Mouse (Mus musculus) intestine, embryonic 14.5 days (tissue): ENCODE results near the gene Doc2g. TPM values are rescaled to one million over a fixed set of nuclear protein-coding genes. Genes with fewer than 3 reads are reported as not detected.
A peak's percentile ranks its signal among the peaks of the same experiment; 100 is the strongest.

Source experiments
- ATAC-seq: fragments of 200-750 bp; cut with Nextera tagmentation; replicated peaks from 2 replicates; pipeline ENCODE4 v1.8.0; 2017; ENCODE audit warnings: low read depth, moderate number of reproducible peaks, moderate TSS enrichment, moderate library complexity; ENCODE audit not compliant: low FRiP score, low TSS enrichment
- DNase-seq: peaks from one replicate; pipeline ENCODE4 v3.0.0-alpha.2; 2018; ENCODE audit warnings: low spot score
- H3K27ac ChIP-seq: fragments of 300-500 bp; sonication (generic); 2 replicates; pipeline ENCODE4 v1.5.1; 2014; ENCODE audit warnings: low read depth, mild to moderate bottlenecking, control low read depth
- H3K27me3 ChIP-seq: fragments of 300-500 bp; sonication (generic); replicated peaks from 2 replicates; pipeline ENCODE4 v1.6.1; 2014; ENCODE audit warnings: low read length, control low read depth; ENCODE audit not compliant: control insufficient read depth, insufficient read depth
- H3K36me3 ChIP-seq: fragments of 300-500 bp; sonication (generic); 2 replicates; pipeline ENCODE4 v1.6.1; 2014; ENCODE audit warnings: low read length, control low read depth; ENCODE audit not compliant: control insufficient read depth, insufficient read depth
- H3K4me1 ChIP-seq: fragments of 300-500 bp; sonication (generic); replicated peaks from 2 replicates; pipeline ENCODE4 v1.6.1; 2014; ENCODE audit warnings: low read length, control low read depth, mixed read lengths; ENCODE audit not compliant: control insufficient read depth, insufficient read depth
- H3K4me2 ChIP-seq: fragments of 300-500 bp; sonication (generic); 2 replicates; pipeline ENCODE4 v1.6.1; 2014; ENCODE audit warnings: low read length
- H3K4me3 ChIP-seq: fragments of 300-500 bp; sonication (generic); 2 replicates; pipeline ENCODE4 v1.5.1; 2014; ENCODE audit warnings: low read depth, low read length, control low read depth, mixed read lengths
- H3K9ac ChIP-seq: fragments of 300-500 bp; sonication (generic); 2 replicates; pipeline ENCODE4 v1.6.1; 2014; ENCODE audit warnings: mild to moderate bottlenecking, low read length
- H3K9me3 ChIP-seq: fragments of 300-500 bp; sonication (generic); 2 replicates; pipeline ENCODE4 v1.6.1; 2016; ENCODE audit warnings: low read length, control low read depth; ENCODE audit not compliant: control insufficient read depth
- WGBS: fragments of 180-500 bp; shearing (Covaris S2); extraction: QIAGEN DNeasy Blood & Tissue Kit; methylation state at CpG from one replicate; pipeline ENCODE4 v1.1.7; 2014; 5-methylcytosine and 5-hydroxymethylcytosine counted together
- polyA plus RNA-seq: library from polyadenylated mRNA; unstranded; fragments of >200 nt; fragmentation: Nextera tagmentation; extraction: Ambion mirVana; gene quantifications from 2 replicates; pipeline ENCODE4 v1.2.1, GENCODE M21; 2014

Doc2g gene
- polyA plus RNA-seq, 1 experiment from 2014 or later: 3.9 TPM

GRCm38 (mm10) chr19:3983527-3984200, 19.4 kb upstream of the Doc2g start:
- Histone ChIP-seq H3K4me3 (no peak overlapping the region), H3K9ac (no peak overlapping the region), H3K27ac (no peak overlapping the region), H3K4me2 (no peak overlapping the region), H3K36me3 (no peaks in the 10 kb centered on the region), H3K27me3 (no peaks in the 10 kb centered on the region), H3K9me3 (no peaks in the 10 kb centered on the region), H3K4me1 (peaks cover 30% of the 10 kb centered on the region)
- no peak for DNase-seq
- no peak for ATAC-seq
- WGBS: 49% methylated on average over 9 of the region's 9 CpGs

GRCm38 (mm10) chr19:3985261-3985681, 17.8 kb upstream of the Doc2g start:
- H3K27ac ChIP-seq: no peak overlapping the region
- no peak for DNase-seq
- no peak overlapping the region for H3K4me3 ChIP-seq
- no peaks in the 10 kb centered on the region for H3K9me3 ChIP-seq
- no peak; the same call in 1 of the 2 replicates for ATAC-seq
- no peaks in the 10 kb centered on the region for H3K36me3 ChIP-seq
- H3K27me3 ChIP-seq: no peaks in the 10 kb centered on the region
- peaks cover 30% of the 10 kb centered on the region for H3K4me1 ChIP-seq
- WGBS: 41% methylated on average over 8 of the region's 8 CpGs
- H3K4me2 ChIP-seq: no peak overlapping the region
- H3K9ac ChIP-seq: no peak overlapping the region

GRCm38 (mm10) chr19:3986334-3986733, 16.8 kb upstream of the Doc2g start, which contains the start of gene Acy3:
TSS of gene Acy3 (plus strand) at chr19:3986570.
- no peaks in the 10 kb centered on the region for H3K9me3 ChIP-seq
- 10% methylated on average over 8 of the region's 8 CpGs for WGBS
- peak within 1 kb of the TSS; percentile 34 for H3K4me2 ChIP-seq
- H3K27ac ChIP-seq: 0 out of 2 replicates have a peak within 1 kb of the TSS, but pooled peaks have one; percentile 1
- no peaks in the 10 kb centered on the region for H3K36me3 ChIP-seq
- 0 out of 2 replicates have a peak within 1 kb of the TSS, but pooled peaks have one; percentile 2 for H3K9ac ChIP-seq
- H3K27me3 ChIP-seq: no peaks in the 10 kb centered on the region
- ATAC-seq: peak; percentile 70; the same call in 1 of the 2 replicates
- peak; percentile 84 for DNase-seq
- H3K4me1 ChIP-seq: peaks cover 30% of the 10 kb centered on the region
- H3K4me3 ChIP-seq: no peak within 1 kb of the TSS

GRCm38 (mm10) chr19:3988066-3988465, 15.0 kb upstream of the Doc2g start:
- peaks cover 30% of the 10 kb centered on the region for H3K4me1 ChIP-seq
- H3K4me3 ChIP-seq: no peak overlapping the region
- DNase-seq (no peak), ATAC-seq (no peak)
- H3K9ac ChIP-seq: no peak overlapping the region
- no peaks in the 10 kb centered on the region for H3K36me3 ChIP-seq
- no peak overlapping the region for H3K4me2 ChIP-seq
- no peaks in the 10 kb centered on the region for H3K9me3 ChIP-seq
- WGBS: 86% methylated on average over 14 of the region's 14 CpGs
- H3K27ac ChIP-seq: no peak overlapping the region
- no peaks in the 10 kb centered on the region for H3K27me3 ChIP-seq

- WGBS: 82% methylated on average over 4 of the region's 4 CpGs
- Histone ChIP-seq H3K4me3 (no peak overlapping the region), H3K4me1 (peaks cover 24% of the 10 kb centered on the region), H3K4me2 (no peak overlapping the region), H3K9me3 (no peaks in the 10 kb centered on the region), H3K27ac (no peak overlapping the region), H3K36me3 (no peaks in the 10 kb centered on the region), H3K9ac (no peak overlapping the region), H3K27me3 (no peaks in the 10 kb centered on the region)
- no peak for DNase-seq
- no peak for ATAC-seq
Observed at GRCm38 (mm10) chr19:3988750-3989149, 14.4 kb upstream of the Doc2g start.

GRCm38 (mm10) chr19:3990804-3991203, 12.3 kb upstream of the Doc2g start:
- H3K4me3 ChIP-seq: no peak overlapping the region
- ATAC-seq (no peak), DNase-seq (no peak)
- WGBS: 24% methylated on average over 6 of the region's 6 CpGs
- no peaks in the 10 kb centered on the region for H3K27me3 ChIP-seq
- peaks cover 14% of the 10 kb centered on the region for H3K4me1 ChIP-seq
- H3K9ac ChIP-seq: no peak overlapping the region
- no peaks in the 10 kb centered on the region for H3K36me3 ChIP-seq
- H3K27ac ChIP-seq: no peak overlapping the region
- no peaks in the 10 kb centered on the region for H3K9me3 ChIP-seq
- no peak overlapping the region for H3K4me2 ChIP-seq

- Histone ChIP-seq H3K4me3 (no peak overlapping the region), H3K9me3 (no peaks in the 10 kb centered on the region), H3K36me3 (no peaks in the 10 kb centered on the region), H3K4me1 (peaks cover 6% of the 10 kb centered on the region), H3K4me2 (no peak overlapping the region), H3K9ac (no peak overlapping the region), H3K27ac (no peak overlapping the region), H3K27me3 (no peaks in the 10 kb centered on the region)
- DNase-seq (no peak), ATAC-seq (no peak)
- 89% methylated on average over 3 of the region's 3 CpGs for WGBS
Observed at GRCm38 (mm10) chr19:3991562-3991961, 11.6 kb upstream of the Doc2g start.

- H3K4me1 ChIP-seq: peaks cover 2% of the 10 kb centered on the region
- no peaks in the 10 kb centered on the region for H3K9me3 ChIP-seq
- DNase-seq: no peak
- no peak overlapping the region for H3K27ac ChIP-seq
- 89% methylated on average over 3 of the region's 3 CpGs for WGBS
- H3K36me3 ChIP-seq: no peaks in the 10 kb centered on the region
- no peak overlapping the region for H3K4me2 ChIP-seq
- ATAC-seq: no peak
- no peak overlapping the region for H3K9ac ChIP-seq
- H3K27me3 ChIP-seq: no peaks in the 10 kb centered on the region
- no peak overlapping the region for H3K4me3 ChIP-seq
Observed at GRCm38 (mm10) chr19:3991966-3992365, 11.1 kb upstream of the Doc2g start.

GRCm38 (mm10) chr19:3992416-3992815, 10.7 kb upstream of the Doc2g start, which contains the start of gene Tbx10:
TSS of gene Tbx10 (plus strand) at chr19:3992752.
- no peaks in the 10 kb centered on the region for H3K36me3 ChIP-seq
- H3K4me1 ChIP-seq: no peaks in the 10 kb centered on the region
- no peak within 1 kb of the TSS for H3K4me2 ChIP-seq
- no peak within 1 kb of the TSS for H3K9ac ChIP-seq
- H3K27me3 ChIP-seq: no peaks in the 10 kb centered on the region
- H3K4me3 ChIP-seq: no peak within 1 kb of the TSS
- H3K27ac ChIP-seq: no peak within 1 kb of the TSS
- H3K9me3 ChIP-seq: no peaks in the 10 kb centered on the region
- WGBS: 63% methylated on average over 5 of the region's 5 CpGs
- ATAC-seq (no peak), DNase-seq (no peak)
